In genomic region chr14:14348674-14349401, GRCm38 (mm10) we compare ENCODE assay signal across 12 mouse cellular contexts. TPM values are rescaled to one million over a fixed set of nuclear protein-coding genes. Genes with fewer than 3 reads are reported as not detected.
DNase-seq lines count a peak whose midpoint lies in the region; ATAC-seq lines count a peak whose summit lies in the region.
"Had no signal": no experiment of that assay in that cellular context is flagged by ENCODE, and none has a peak within 500 bp of the region (broad histone marks: within the 10 kb centered on the region; RNA-seq: fewer than 3 reads in every experiment).

No protein-coding gene starts in this region.

- peaks cover 64% of the 10 kb centered on the region for H3K9me3 ChIP-seq in heart, embryonic 12.5 days (replicated peaks)
- H3K9me3 ChIP-seq in megakaryocyte, embryonic 14.5 days, result peaks cover 66% of the 10 kb centered on the region

- no peak for ATAC-seq in heart, embryonic 12.5 days (ENCODE audit: insufficient number of reproducible peaks, low FRiP score)
- no peak for ATAC-seq in megakaryocyte, adult 5-6 weeks (ENCODE audit: poor library complexity, severe bottlenecking)
- ATAC-seq in monocyte, adult 5-6 weeks (replicated peaks; ENCODE audit: insufficient number of reproducible peaks, low FRiP score, low TSS enrichment, poor library complexity, severe bottlenecking), result no peak
- ATAC-seq: forebrain, embryonic 16.5 days had no signal

- no peak overlapping the region for H3K9ac ChIP-seq in heart, embryonic 12.5 days

- WGBS in heart, embryonic 12.5 days, result 97% methylated on average over 26 of the region's 26 CpGs

- no peaks in the 10 kb centered on the region for H3K27me3 ChIP-seq in heart, embryonic 12.5 days (replicated peaks)
- no peaks in the 10 kb centered on the region for H3K27me3 ChIP-seq in megakaryocyte, embryonic 14.5 days (replicated peaks)

- peaks cover 40% of the 10 kb centered on the region for H3K36me3 ChIP-seq in heart, embryonic 12.5 days
- H3K36me3 ChIP-seq in megakaryocyte, embryonic 14.5 days (replicated peaks; ENCODE audit: low read length), result peaks cover 36% of the 10 kb centered on the region

- H3K4me1 ChIP-seq in heart, embryonic 12.5 days (replicated peaks), result no peaks in the 10 kb centered on the region
- H3K4me1 ChIP-seq in megakaryocyte, embryonic 14.5 days, result peaks cover 17% of the 10 kb centered on the region

- peak; percentile 95 for DNase-seq in heart, adult 11 months
- DNase-seq in cerebellum, postnatal 25 days, result peak; percentile 11 to 30
- peak; percentile 75 for DNase-seq in testis, postnatal 10 days (ENCODE audit: low spot score)
- DNase-seq in MN1 (ENCODE audit: low spot score), result no peak

- no peak overlapping the region for H3K27ac ChIP-seq in heart, embryonic 12.5 days (ENCODE audit: poor library complexity, severe bottlenecking)

- H3K4me2 ChIP-seq in heart, embryonic 12.5 days, result no peak overlapping the region
- H3K4me2 ChIP-seq: midbrain, embryonic 11.5 days had no signal

- no peak overlapping the region for H3K4me3 ChIP-seq in heart, embryonic 12.5 days
- peak overlapping the region; percentile 29 for H3K4me3 ChIP-seq in megakaryocyte, embryonic 14.5 days (replicated peaks)

RNA-seq across cellular contexts. Expression of gene Il3ra, which starts 2.8 kb away (rescaled TPM):
- polyA plus RNA-seq in heart, embryonic 12.5 days (2016; fragmentation: Nextera tagmentation; extraction: Ambion mirVana), result 2.9 and 3.3 TPM in 2 replicates
- polyA plus RNA-seq in megakaryocyte, embryonic 14.5 days (2012; ENCODE audit: insufficient read depth, low replicate concordance), result 68.0 and 95.8 TPM in 2 replicates
- 17.5 and 18.3 TPM in 2 replicates for total RNA-seq in megakaryocyte, adult 5-6 weeks (2015)
- 70.9 and 82.3 TPM in 2 replicates for total RNA-seq in megakaryocyte, adult 5-6 weeks (2017)
- 2.8 to 16.0 TPM (median 8.4 TPM) in 3 replicates for total RNA-seq in monocyte, adult 5-6 weeks (2017)

RNA-seq across cellular contexts. Expression of gene Olfr31, which starts 26.2 kb away (rescaled TPM):
- not detected in 2 replicates for polyA plus RNA-seq in heart, embryonic 12.5 days (2016; fragmentation: Nextera tagmentation; extraction: Ambion mirVana)
- not detected in 2 replicates for polyA plus RNA-seq in megakaryocyte, embryonic 14.5 days (2012; ENCODE audit: insufficient read depth, low replicate concordance)
- not detected in 2 replicates for total RNA-seq in megakaryocyte, adult 5-6 weeks (2015)
- not detected in 2 replicates for total RNA-seq in megakaryocyte, adult 5-6 weeks (2017)
- total RNA-seq in monocyte, adult 5-6 weeks (2017), result not detected in 3 replicates
- total RNA-seq: hematopoietic stem cell, adult 5-6 weeks; left cerebral cortex, adult 8-10 months had no signal
- polyA plus RNA-seq: forebrain, embryonic 16.5 days; midbrain, embryonic 11.5 days had no signal

RNA-seq across cellular contexts. Expression of gene Olfr721-ps1, which starts 52.3 kb away (rescaled TPM):
- not detected in 2 replicates for polyA plus RNA-seq in heart, embryonic 12.5 days (2016; fragmentation: Nextera tagmentation; extraction: Ambion mirVana)
- not detected in 2 replicates for polyA plus RNA-seq in megakaryocyte, embryonic 14.5 days (2012; ENCODE audit: insufficient read depth, low replicate concordance)
- not detected in 2 replicates for total RNA-seq in megakaryocyte, adult 5-6 weeks (2015)
- not detected in 2 replicates for total RNA-seq in megakaryocyte, adult 5-6 weeks (2017)
- total RNA-seq in monocyte, adult 5-6 weeks (2017), result not detected in 3 replicates
- total RNA-seq: hematopoietic stem cell, adult 5-6 weeks; left cerebral cortex, adult 8-10 months had no signal
- polyA plus RNA-seq: forebrain, embryonic 16.5 days; midbrain, embryonic 11.5 days had no signal
